Mouse (Mus musculus): ENCODE results near the gene Mfap1a. TPM values are rescaled to one million over a fixed set of nuclear protein-coding genes. Genes with fewer than 3 reads are reported as not detected.

Mfap1a gene
- total RNA-seq, 4 experiments from 2014 or later: 31.3 to 37.9 (median 35.5) TPM

Small RNA genes lying within 50 kb of the gene (microRNA-seq; reads per million reads assigned to microRNA genes)
- gene Gm22953: 0 reads per million in 2 experiments

Other genes with a start within 250 kb of the Mfap1a start
- 100 to 1,000 TPM in 1 of 4 experiments, 10 to 100 TPM in 3; 81.3 to 124 (median 91.5) TPM for gene Trp53bp1, start 235.3 kb downstream of the Mfap1a start, total RNA-seq (2022)
- 10 to 100 TPM; 10.4 to 17.5 (median 12.5) TPM for gene Map1a, start 217.1 kb downstream of the Mfap1a start, total RNA-seq (2022)
- gene Ppip5k1, start 151.3 kb downstream of the Mfap1a start, total RNA-seq (2022): 10 to 100 TPM; 46.6 to 69.1 (median 53.0) TPM
- 10 to 100 TPM in 3 of 4 experiments, 1 to 10 TPM in 1; 9.9 to 15.5 (median 12.2) TPM for gene Ckmt1, start 149.0 kb downstream of the Mfap1a start, total RNA-seq (2022)
- 1 to 10 TPM in 1 of 4 experiments, under 1 TPM in 1, not detected in 2; 0.81 to 1.4 TPM for gene Strc, start 119.5 kb downstream of the Mfap1a start, total RNA-seq (2022)
- 100 to 1,000 TPM; 426 to 490 (median 434) TPM for gene Pdia3, start 92.9 kb downstream of the Mfap1a start, total RNA-seq (2022)
- gene Catsper2, start 92.9 kb downstream of the Mfap1a start, total RNA-seq (2022): 1 to 10 TPM; 2.2 to 4.1 (median 2.9) TPM
- gene Ell3, start 62.4 kb downstream of the Mfap1a start, total RNA-seq (2022): under 1 TPM in 3 of 4 experiments, not detected in 1; 0.24 to 0.74 (median 0.62) TPM
- gene Serf2, start 57.5 kb downstream of the Mfap1a start, total RNA-seq (2022): 100 to 1,000 TPM; 249 to 360 (median 257) TPM
- gene Hypk, start 53.4 kb downstream of the Mfap1a start, total RNA-seq (2022): 10 to 100 TPM; 14.2 to 53.3 (median 35.7) TPM
- gene Serinc4, start 49.9 kb downstream of the Mfap1a start, total RNA-seq (2022): under 1 TPM; 0.20 to 0.75 (median 0.28) TPM
- 10 to 100 TPM; 38.2 to 44.8 (median 40.2) TPM for gene Mfap1b, start 32.6 kb downstream of the Mfap1a start, total RNA-seq (2022)
- gene Wdr76, start 58 bp upstream of the Mfap1a start, total RNA-seq (2022): 1 to 10 TPM; 2.6 to 6.1 (median 4.4) TPM